Mouse (Mus musculus) c-Kit-positive CD71-positive TER-119-negative erythroid progenitor cells, embryonic 14.5 days (primary cell): ENCODE data around the gene Fras1.

Source experiments
- DNase-seq: peaks from one replicate; pipeline ENCODE4 v3.0.0-alpha.2; 2013; ENCODE audit warnings: low read depth

Gene Fras1

GRCm38 (mm10) chr5:96579938-96580337, 206.2 kb downstream of the Fras1 start:
- no peak for DNase-seq

DNA sequence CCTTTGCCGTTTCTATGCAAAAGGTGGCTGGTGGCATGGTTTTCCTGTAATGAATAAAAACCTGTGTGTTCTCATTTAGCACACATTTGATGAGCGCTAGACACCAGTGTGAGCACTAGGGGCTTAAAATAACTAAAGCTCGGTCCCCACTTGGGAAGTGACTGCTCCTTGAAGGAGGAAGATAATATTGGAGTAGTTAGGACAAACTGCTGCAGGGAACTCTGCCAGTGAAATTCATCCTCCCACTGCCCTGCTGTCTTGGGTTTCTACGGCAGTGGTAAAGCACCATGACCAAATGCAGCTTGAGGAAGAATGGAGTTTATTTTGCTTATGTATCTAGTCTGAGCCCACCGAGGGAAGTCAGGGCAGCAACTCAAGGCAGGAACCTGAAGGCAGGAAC, 211.0 kb downstream of the Fras1 start:
- no peak for DNase-seq

- no peak for DNase-seq
Measured at GRCm38 (mm10) chr5:96590621-96591020, 216.9 kb downstream of the Fras1 start.

GRCm38 (mm10) chr5:96595793-96596192, 222.0 kb downstream of the Fras1 start:
- DNase-seq, result no peak

GRCm38 (mm10) chr5:96603974-96604769, 230.4 kb downstream of the Fras1 start:
- DNase-seq, result no peak

GRCm38 (mm10) chr5:96608036-96608435, 234.3 kb downstream of the Fras1 start:
- no peak for DNase-seq

- no peak for DNase-seq
Measured at GRCm38 (mm10) chr5:96608581-96609280, 235.0 kb downstream of the Fras1 start.

DNA sequence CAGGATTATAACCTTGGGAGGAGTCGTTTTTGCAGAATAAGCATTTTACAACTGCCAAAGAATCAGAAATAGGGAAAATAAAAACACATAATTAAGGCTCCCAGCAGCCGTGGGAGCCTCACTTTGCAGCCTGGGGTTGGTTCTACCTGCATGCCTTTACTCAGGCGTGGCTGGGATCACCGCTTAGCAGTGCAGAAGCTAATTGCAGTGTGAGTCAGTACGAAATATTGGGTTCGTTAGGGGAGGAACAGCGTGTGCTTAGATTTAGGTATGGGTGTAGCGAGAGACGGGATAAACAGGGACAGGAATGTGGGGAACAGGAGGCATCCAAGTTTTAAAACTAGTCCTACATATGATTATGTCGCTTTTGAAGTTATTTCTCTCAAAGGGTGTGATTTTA, 238.3 kb downstream of the Fras1 start:
- no peak for DNase-seq

- no peak for DNase-seq
Measured at GRCm38 (mm10) chr5:96616954-96617646, 243.3 kb downstream of the Fras1 start.

DNA sequence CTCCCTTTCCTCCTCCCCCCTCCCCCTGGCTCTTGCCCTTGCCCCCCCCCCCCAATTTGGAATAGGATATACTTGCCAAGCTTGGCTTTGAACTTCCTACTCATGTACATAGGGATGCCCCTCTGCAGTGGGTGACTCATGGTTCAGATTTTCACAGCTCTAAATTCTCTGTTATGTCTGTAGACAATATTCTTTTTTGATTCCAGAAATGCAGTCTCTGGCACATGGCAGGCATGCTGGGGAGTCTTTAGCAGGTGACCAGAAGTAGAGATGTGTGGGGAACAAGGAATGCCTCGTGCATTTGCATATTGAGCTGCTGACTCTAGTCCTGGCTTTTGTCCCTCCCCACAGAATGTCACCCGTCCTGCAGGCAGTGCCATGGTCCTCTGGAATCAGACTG, 244.3 kb downstream of the Fras1 start:
- DNase-seq, result no peak

- no peak for DNase-seq
Measured at GRCm38 (mm10) chr5:96620209-96620608, 246.5 kb downstream of the Fras1 start.

- no peak for DNase-seq
Measured at GRCm38 (mm10) chr5:96620618-96621017, 246.9 kb downstream of the Fras1 start.

DNA sequence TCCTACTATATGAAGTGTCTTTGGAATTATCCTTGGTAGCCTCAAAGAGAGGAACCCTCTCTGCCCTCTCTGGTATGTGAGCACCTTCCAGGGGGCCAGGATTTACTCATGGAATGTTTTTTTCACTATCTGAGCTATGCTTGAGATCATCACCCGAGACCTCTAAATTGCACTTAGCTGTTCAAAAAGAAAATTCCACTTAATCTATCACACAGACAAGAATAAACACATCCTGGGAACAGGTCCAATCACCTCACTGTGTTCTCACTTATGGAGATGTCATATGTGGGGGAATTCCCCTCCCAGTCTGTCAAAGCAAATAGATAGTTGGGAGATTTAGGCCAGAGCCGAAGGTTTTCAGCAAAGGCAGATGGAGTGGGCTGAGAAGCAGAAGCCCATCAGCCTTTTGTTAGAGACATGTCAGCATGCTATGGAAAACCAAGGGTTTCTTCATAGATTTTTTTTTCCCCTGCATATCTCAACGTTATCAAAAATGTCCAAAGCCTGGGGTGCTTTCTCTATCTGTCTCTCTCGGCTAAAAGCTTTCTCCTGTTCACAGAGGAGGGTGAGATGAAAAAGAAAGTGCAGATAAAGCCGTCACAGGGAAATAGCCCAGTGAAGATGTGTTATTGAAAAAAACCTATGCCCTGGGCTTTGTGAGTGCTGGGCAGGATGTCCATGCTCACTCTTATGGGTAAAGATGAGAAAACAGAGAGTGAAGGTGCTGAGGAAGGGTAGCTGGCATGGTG, 249.0 kb downstream of the Fras1 start:
- DNase-seq, result no peak

DNA sequence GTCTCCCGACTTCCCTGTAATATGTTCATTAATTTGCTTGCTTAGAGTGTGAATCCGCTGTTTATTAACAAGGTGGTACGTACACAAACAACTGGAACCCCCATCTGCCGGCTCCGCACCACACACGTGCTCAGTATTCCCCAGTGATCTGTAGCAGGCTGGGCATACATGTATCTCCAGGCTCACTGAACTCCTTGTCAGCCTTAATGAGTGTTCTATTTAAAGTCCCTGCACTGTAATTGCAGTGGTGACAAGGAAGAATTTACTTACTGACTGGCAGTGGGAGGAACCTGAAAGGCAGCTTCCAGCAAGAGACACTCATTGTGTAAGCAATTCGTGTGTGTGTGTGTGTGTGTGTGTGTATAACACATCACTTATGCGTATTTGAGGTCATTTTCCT, 256.1 kb downstream of the Fras1 start:
- DNase-seq, result no peak

DNA sequence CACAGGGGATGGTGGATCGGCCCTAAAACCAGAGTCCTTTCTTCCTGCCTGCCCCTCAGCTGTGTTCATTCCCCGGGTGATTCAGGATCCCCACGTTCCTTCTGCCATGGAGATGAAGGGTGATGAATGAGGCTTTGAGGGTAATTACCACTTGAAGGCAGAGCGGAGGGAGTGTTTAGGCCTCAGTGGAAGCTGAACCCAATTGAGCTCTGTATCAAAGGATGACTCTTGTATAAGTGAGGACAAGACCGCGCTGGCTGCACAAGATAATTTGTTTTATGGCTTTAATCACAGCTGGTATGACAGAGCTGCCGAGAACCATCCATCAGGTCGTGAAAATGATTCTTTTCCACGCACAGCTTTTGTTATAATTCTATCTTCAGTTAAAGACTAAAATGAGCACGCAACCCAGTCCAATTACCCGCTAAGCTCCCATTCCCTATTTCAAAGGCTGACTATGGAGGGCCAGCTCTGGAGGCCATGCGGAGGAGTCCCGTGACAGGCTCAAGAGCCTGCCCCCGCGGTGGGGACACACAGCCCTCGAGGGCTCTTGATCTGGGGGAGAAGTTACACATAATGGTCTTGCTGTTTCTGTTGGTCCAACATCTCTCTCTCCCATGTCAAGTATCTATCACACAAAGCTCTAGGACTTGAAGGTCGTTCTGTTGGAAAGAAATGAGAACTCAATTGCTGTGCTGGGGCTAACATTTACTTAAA, 261.5 kb downstream of the Fras1 start:
- no peak for DNase-seq

- DNase-seq, result no peak
Measured at GRCm38 (mm10) chr5:96635866-96636265, 262.1 kb downstream of the Fras1 start.

DNA sequence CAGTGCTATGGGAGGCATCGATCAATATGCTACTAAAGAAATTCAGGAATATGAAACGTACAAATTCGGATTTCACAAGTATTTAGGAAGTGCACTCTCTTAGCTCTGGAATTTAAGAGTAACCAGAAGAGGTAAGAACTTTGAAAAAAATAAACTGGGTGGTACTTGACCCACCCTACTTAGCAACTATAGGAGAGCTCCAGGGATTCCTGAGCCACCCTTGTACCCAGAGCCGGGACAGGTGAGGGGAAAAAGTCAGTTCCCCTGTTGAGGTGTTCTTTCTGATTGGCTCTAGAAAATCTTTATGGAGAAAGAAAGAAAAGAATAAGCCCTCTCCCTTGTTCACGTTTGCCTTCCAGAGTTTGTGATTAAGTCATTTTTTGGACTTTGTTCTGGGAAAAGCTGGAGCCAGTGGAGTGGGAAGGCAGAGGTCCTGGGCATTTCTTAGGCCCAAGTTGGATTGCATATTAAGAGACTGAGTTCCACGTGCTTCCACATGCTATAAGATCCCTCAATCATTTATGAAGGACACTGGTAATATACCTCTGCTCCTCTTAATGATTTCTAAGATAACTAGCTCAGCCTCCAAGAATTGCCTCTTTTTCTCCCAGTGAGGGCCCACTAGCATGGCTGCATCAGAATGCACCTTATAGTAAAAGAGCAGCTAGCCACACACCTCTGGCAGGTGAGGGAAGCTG, 265.6 kb downstream of the Fras1 start:
- no peak for DNase-seq

- DNase-seq, result no peak
Measured at GRCm38 (mm10) chr5:96641297-96641696, 267.5 kb downstream of the Fras1 start.

- DNase-seq, result no peak
Measured at GRCm38 (mm10) chr5:96675676-96676075, 301.9 kb downstream of the Fras1 start.

GRCm38 (mm10) chr5:96677498-96677897, 303.7 kb downstream of the Fras1 start:
- DNase-seq, result peak; percentile 7

- DNase-seq, result no peak
Measured at GRCm38 (mm10) chr5:96681085-96681484, 307.3 kb downstream of the Fras1 start.
